Mouse (Mus musculus): Measurements from ENCODE around the gene Fam162b. TPM values are rescaled to one million over a fixed set of nuclear protein-coding genes. Genes with fewer than 3 reads are reported as not detected.

Fam162b gene
- polyA plus RNA-seq (2015; fragmentation: Nextera tagmentation; extraction: Ambion mirVana) = 3.2 and 3.4 TPM in 2 replicates

- 2% methylated on average over 19 of the region's 19 CpGs for WGBS
- no peak within 1 kb of the TSS for H3K27ac ChIP-seq (replicated peaks)
- H3K36me3 ChIP-seq = no peaks in the 10 kb centered on the region
- H3K4me1 ChIP-seq = peaks cover 4% of the 10 kb centered on the region; the same call in 1 of the 2 replicates
- ATAC-seq (replicated peaks) = peak; percentile 46; the same call in 1 of the 2 replicates
- H3K9me3 ChIP-seq = no peaks in the 10 kb centered on the region
- peak within 1 kb of the TSS; percentile 18; the same call in 1 of the 2 replicates for H3K4me3 ChIP-seq
- no peak within 1 kb of the TSS for H3K9ac ChIP-seq (replicated peaks)
- H3K4me2 ChIP-seq (replicated peaks) = peak within 1 kb of the TSS; percentile 41
- no peaks in the 10 kb centered on the region for H3K27me3 ChIP-seq
Measured at GRCm38 (mm10) chr10:51590139-51590574, at the start of gene Fam162b. Gene Fam162b (minus strand): TSS chr10:51590517.

- Histone ChIP-seq H3K4me3 (no peak within 1 kb of the TSS), H3K4me1 (peaks cover 6% of the 10 kb centered on the region; the same call in 1 of the 2 replicates), H3K27me3 (no peaks in the 10 kb centered on the region), H3K9me3 (no peaks in the 10 kb centered on the region), H3K27ac (replicated peaks) (no peak within 1 kb of the TSS), H3K36me3 (no peaks in the 10 kb centered on the region), H3K4me2 (replicated peaks) (no peak within 1 kb of the TSS), H3K9ac (replicated peaks) (no peak within 1 kb of the TSS)
- ATAC-seq (replicated peaks) = no peak
- WGBS = 40% methylated on average over 8 of the region's 8 CpGs
Measured at GRCm38 (mm10) chr10:51631411-51632136, 41.3 kb upstream of the Fam162b start, which contains the start of gene Gprc6a. Gene Gprc6a (minus strand): TSS chr10:51631461.

GRCm38 (mm10) chr10:51621193-51621592 is 30.9 kb upstream of the Fam162b start:
- Histone ChIP-seq H3K4me3 (no peak overlapping the region), H3K9ac (replicated peaks) (no peak overlapping the region), H3K4me2 (replicated peaks) (no peak overlapping the region), H3K27me3 (no peaks in the 10 kb centered on the region), H3K27ac (replicated peaks) (no peak overlapping the region), H3K4me1 (no peaks in the 10 kb centered on the region), H3K9me3 (no peaks in the 10 kb centered on the region), H3K36me3 (no peaks in the 10 kb centered on the region)
- no peak for ATAC-seq (replicated peaks)
- WGBS = 87% methylated on average over 3 of the region's 3 CpGs

GRCm38 (mm10) chr10:51620126-51620525 is 29.8 kb upstream of the Fam162b start:
- no peaks in the 10 kb centered on the region for H3K4me1 ChIP-seq
- WGBS = 62% methylated on average over 7 of the region's 7 CpGs
- no peak overlapping the region for H3K4me2 ChIP-seq (replicated peaks)
- H3K4me3 ChIP-seq = no peak overlapping the region
- H3K27ac ChIP-seq (replicated peaks) = no peak overlapping the region
- ATAC-seq (replicated peaks) = no peak
- no peaks in the 10 kb centered on the region for H3K36me3 ChIP-seq
- no peaks in the 10 kb centered on the region for H3K27me3 ChIP-seq
- H3K9me3 ChIP-seq = no peaks in the 10 kb centered on the region
- no peak overlapping the region for H3K9ac ChIP-seq (replicated peaks)

GRCm38 (mm10) chr10:51618538-51618937 is 28.2 kb upstream of the Fam162b start:
- no peaks in the 10 kb centered on the region for H3K27me3 ChIP-seq
- no peaks in the 10 kb centered on the region for H3K36me3 ChIP-seq
- H3K27ac ChIP-seq (replicated peaks) = no peak overlapping the region
- no peaks in the 10 kb centered on the region for H3K4me1 ChIP-seq
- no peak overlapping the region for H3K4me3 ChIP-seq
- 41% methylated on average over 2 of the region's 2 CpGs for WGBS
- no peaks in the 10 kb centered on the region for H3K9me3 ChIP-seq
- no peak overlapping the region for H3K9ac ChIP-seq (replicated peaks)
- H3K4me2 ChIP-seq (replicated peaks) = no peak overlapping the region
- peak; percentile 67 for ATAC-seq (replicated peaks)

GRCm38 (mm10) chr10:51614826-51615590 is 24.7 kb upstream of the Fam162b start:
- H3K4me2 ChIP-seq (replicated peaks) = no peak overlapping the region
- H3K9ac ChIP-seq (replicated peaks) = no peak overlapping the region
- H3K9me3 ChIP-seq = no peaks in the 10 kb centered on the region
- no peaks in the 10 kb centered on the region for H3K36me3 ChIP-seq
- H3K27ac ChIP-seq (replicated peaks) = no peak overlapping the region
- no peaks in the 10 kb centered on the region for H3K27me3 ChIP-seq
- WGBS = 80% methylated on average over 11 of the region's 11 CpGs
- ATAC-seq (replicated peaks) = no peak
- H3K4me3 ChIP-seq = no peak overlapping the region
- H3K4me1 ChIP-seq = no peaks in the 10 kb centered on the region

GRCm38 (mm10) chr10:51613421-51613820 is 23.1 kb upstream of the Fam162b start:
- no peak overlapping the region for H3K27ac ChIP-seq (replicated peaks)
- no peak overlapping the region for H3K9ac ChIP-seq (replicated peaks)
- ATAC-seq (replicated peaks) = no peak
- no peak overlapping the region for H3K4me2 ChIP-seq (replicated peaks)
- WGBS = 59% methylated on average over 3 of the region's 3 CpGs
- no peak overlapping the region for H3K4me3 ChIP-seq
- H3K36me3 ChIP-seq = no peaks in the 10 kb centered on the region
- H3K9me3 ChIP-seq = no peaks in the 10 kb centered on the region
- no peaks in the 10 kb centered on the region for H3K4me1 ChIP-seq
- H3K27me3 ChIP-seq = no peaks in the 10 kb centered on the region

GRCm38 (mm10) chr10:51611969-51612682 is 21.8 kb upstream of the Fam162b start:
- ATAC-seq (replicated peaks) = no peak
- Histone ChIP-seq H3K36me3 (no peaks in the 10 kb centered on the region), H3K9ac (replicated peaks) (no peak overlapping the region), H3K4me3 (no peak overlapping the region), H3K27me3 (no peaks in the 10 kb centered on the region), H3K4me1 (no peaks in the 10 kb centered on the region), H3K27ac (replicated peaks) (no peak overlapping the region), H3K9me3 (no peaks in the 10 kb centered on the region), H3K4me2 (replicated peaks) (no peak overlapping the region)
- WGBS = 88% methylated on average over 9 of the region's 9 CpGs

GRCm38 (mm10) chr10:51609741-51610425 is 19.6 kb upstream of the Fam162b start:
- Histone ChIP-seq H3K36me3 (no peaks in the 10 kb centered on the region), H3K27me3 (no peaks in the 10 kb centered on the region), H3K4me2 (replicated peaks) (no peak overlapping the region), H3K27ac (replicated peaks) (no peak overlapping the region), H3K4me3 (no peak overlapping the region), H3K9me3 (no peaks in the 10 kb centered on the region), H3K4me1 (no peaks in the 10 kb centered on the region), H3K9ac (replicated peaks) (no peak overlapping the region)
- no peak for ATAC-seq (replicated peaks)
- 85% methylated on average over 4 of the region's 4 CpGs for WGBS

- Histone ChIP-seq H3K27me3 (no peaks in the 10 kb centered on the region), H3K4me3 (no peak overlapping the region), H3K9ac (replicated peaks) (no peak overlapping the region), H3K27ac (replicated peaks) (no peak overlapping the region), H3K4me2 (replicated peaks) (no peak overlapping the region), H3K4me1 (no peaks in the 10 kb centered on the region), H3K36me3 (no peaks in the 10 kb centered on the region), H3K9me3 (no peaks in the 10 kb centered on the region)
- 87% methylated on average over 9 of the region's 9 CpGs for WGBS
- no peak for ATAC-seq (replicated peaks)
Measured at GRCm38 (mm10) chr10:51596928-51597635, 6.8 kb upstream of the Fam162b start.

All from forebrain, embryonic 15.5 days (tissue).